Mouse (Mus musculus) heart, adult 11 months (tissue): ENCODE measurements around the gene Trp53i13.
"Not testable (repeated sequence)": the region's sequence is repeated elsewhere in the genome, so short reads cannot be mapped to it uniquely, and the experiment has no call there.

Experiments used
- DNase-seq: peaks from one replicate; pipeline ENCODE4 v3.0.0; 2022

Trp53i13 gene

GRCm38 (mm10) chr11:77515637-77516552 is at the start of gene Trp53i13:
Gene Trp53i13, minus strand, starts transcription at chr11:77515980.
- peak; percentile 96 for DNase-seq

GRCm38 (mm10) chr11:77545261-77545660 is 29.5 kb upstream of the Trp53i13 start:
- DNase-seq, result no peak

GRCm38 (mm10) chr11:77532202-77532846 is 16.5 kb upstream of the Trp53i13 start:
- DNase-seq, result no peak

GRCm38 (mm10) chr11:77530862-77531261 is 15.1 kb upstream of the Trp53i13 start:
- DNase-seq, result no peak

- peak; percentile 28 for DNase-seq
These were observed 13.9 kb upstream of the Trp53i13 start for GRCm38 (mm10) chr11:77529644-77530043.

GRCm38 (mm10) chr11:77528420-77528819 is 12.6 kb upstream of the Trp53i13 start:
- DNase-seq, result not testable (repeated sequence)

- peak; percentile 60 for DNase-seq
These were observed 10.2 kb upstream of the Trp53i13 start for GRCm38 (mm10) chr11:77525804-77526486.

GRCm38 (mm10) chr11:77520601-77521529 is 5.1 kb upstream of the Trp53i13 start:
- DNase-seq, result peak; percentile 96

- peak; percentile 98 for DNase-seq
These were observed 3.3 kb upstream of the Trp53i13 start, which contains the start of gene Gm10392 for GRCm38 (mm10) chr11:77519043-77519442. Gene Gm10392, minus strand, starts transcription at chr11:77519198.

- peak; percentile 88 for DNase-seq
These were observed 2.4 kb upstream of the Trp53i13 start for GRCm38 (mm10) chr11:77518051-77518798.

GRCm38 (mm10) chr11:77516553-77517425 is 1.0 kb upstream of the Trp53i13 start:
- peak; percentile 84 for DNase-seq

GRCm38 (mm10) chr11:77514832-77515636 is 746 bp downstream of the Trp53i13 start, which contains the start of gene Abhd15:
Gene Abhd15, plus strand, starts transcription at chr11:77515121.
- peak; percentile 99 for DNase-seq

- peak; percentile 96 for DNase-seq
These were observed 1.4 kb downstream of the Trp53i13 start for GRCm38 (mm10) chr11:77514281-77514831.

- no peak for DNase-seq
These were observed 2.0 kb downstream of the Trp53i13 start for GRCm38 (mm10) chr11:77513811-77514170.

GRCm38 (mm10) chr11:77512891-77513810 is 2.6 kb downstream of the Trp53i13 start:
- DNase-seq, result peak; percentile 99

- peak; percentile 85 for DNase-seq
These were observed 4.4 kb downstream of the Trp53i13 start for GRCm38 (mm10) chr11:77511336-77511735.

GRCm38 (mm10) chr11:77508068-77509021 is 7.4 kb downstream of the Trp53i13 start:
- peak; percentile 98 for DNase-seq
